Mouse (Mus musculus): ENCODE data around the gene Ubald1. TPM values are rescaled to one million over a fixed set of nuclear protein-coding genes. Genes with fewer than 3 reads are reported as not detected.

Gene Ubald1
- polyA plus RNA-seq, 1 experiment, result 21.5 TPM

DNA sequence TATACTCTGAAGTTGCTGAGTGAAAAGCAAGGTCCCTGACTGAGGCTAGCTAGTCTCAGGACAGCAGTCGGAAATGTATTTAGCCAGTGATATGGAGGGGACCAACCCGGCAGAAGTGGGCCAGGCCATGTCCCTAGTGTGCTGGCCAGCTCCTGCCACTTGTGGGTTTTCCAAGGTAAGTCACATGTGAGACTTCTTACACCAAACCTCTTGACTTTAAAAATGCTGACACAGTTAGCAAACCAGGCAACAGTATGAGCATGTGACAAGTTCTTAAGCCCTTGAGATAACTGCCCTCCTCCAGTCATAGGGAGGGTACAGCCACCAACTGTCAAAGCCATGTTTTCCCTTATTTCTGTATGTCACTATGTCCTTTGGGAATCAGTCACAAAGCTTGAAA is 8.2 kb downstream of the Ubald1 start:
- no peak for DNase-seq (ENCODE audit: low spot score)

- DNase-seq (ENCODE audit: low spot score), result no peak
Measured at GRCm38 (mm10) chr16:4870490-4870889, 9.6 kb downstream of the Ubald1 start.

DNA sequence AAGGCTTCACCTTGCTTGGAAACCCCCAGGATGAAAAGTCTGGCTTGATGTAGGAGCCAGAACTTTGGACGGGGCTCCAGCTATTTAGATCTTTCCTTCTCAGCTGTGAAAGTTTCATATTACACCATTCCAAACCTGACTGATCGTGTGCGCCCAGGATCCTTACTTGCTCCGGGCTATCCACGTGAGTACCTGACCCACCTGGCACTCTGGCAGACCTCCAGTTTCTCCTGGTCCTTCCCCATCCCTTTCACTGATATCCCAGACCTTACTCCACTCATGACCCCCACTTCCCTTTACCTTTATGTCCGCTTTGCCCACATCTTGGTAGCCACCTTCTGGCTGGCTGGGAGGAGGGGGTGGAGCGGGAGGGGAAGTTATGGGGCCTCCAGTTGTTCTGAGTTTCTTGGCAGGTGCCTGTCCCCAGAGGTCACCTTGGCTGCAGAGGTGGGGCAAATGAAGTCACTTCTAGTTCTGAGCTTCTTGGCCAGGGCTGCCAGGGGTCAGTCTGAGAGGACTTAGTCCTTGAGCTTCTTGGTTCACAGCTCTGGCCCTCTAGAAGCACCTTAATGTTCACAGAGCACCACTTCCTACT is 13.9 kb downstream of the Ubald1 start:
- no peak for DNase-seq (ENCODE audit: low spot score)

DNA sequence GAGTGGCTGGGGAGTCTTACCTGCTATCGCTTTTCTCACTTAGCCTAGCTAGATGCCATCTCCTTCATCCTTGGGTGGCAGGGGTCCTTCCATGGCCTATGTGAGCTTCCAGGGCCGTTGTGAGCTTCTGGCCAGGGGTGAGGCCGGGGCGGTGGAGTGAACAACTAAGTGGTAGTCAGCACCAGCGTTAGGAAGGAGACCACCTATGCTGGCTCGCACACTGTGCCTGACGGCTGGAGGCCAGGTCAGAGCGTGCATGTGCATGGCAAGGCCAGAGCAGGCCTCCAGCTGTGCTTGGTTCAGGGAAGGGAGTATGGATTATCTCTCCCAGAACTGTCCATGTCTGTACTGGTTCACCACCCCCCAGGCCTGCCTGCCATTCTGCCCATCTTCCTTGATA is 16.4 kb downstream of the Ubald1 start:
- no peak for DNase-seq (ENCODE audit: low spot score)

DNA sequence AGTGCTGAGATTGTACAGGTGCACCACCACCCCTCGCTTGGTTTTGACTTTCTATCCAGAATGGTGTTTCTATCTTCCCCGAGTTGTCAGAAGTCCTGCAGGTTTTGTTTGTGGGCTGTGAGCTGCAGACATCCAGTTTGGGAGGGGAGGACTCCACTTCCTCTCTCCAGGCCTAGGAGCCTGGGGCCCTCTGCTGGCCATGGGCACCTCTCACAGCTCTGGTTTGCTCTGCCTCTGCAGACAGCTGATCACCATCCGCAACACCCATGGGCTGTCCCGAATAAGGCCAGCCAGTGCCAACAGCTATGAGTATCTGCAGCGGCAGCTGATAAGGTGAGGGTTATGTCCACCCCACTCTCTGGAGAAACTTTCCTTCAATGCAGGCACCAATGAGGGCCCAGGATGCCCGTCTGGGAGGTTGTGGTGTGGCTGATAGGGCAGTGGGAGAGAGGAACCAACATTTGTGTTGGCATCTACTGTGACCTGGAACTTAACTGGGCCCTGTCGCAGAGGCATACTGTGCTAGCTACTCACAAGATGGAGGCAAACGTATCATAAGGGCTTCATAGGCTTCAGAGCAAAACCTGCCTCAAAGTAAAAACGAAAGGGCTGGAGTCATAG is 17.1 kb downstream of the Ubald1 start:
- DNase-seq (ENCODE audit: low spot score), result no peak

DNA sequence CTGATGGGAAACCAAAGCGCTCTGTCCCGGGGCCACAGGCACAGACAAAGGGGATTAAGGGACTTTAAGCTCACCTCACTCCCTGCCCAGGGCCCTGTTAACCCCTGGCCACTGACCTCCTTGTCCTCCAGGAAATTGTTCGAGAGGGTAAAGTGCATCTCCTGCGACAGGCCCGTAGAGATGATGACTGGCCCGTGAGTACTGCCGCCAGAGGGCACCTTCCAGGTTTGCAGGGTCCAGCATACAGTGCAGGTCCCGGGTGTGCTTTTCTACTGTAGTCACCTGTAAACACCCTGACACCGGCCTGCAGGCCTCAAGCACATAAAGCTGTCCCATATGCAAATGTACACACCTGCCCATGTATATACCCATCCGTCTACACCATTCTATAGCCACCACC is 18.7 kb downstream of the Ubald1 start:
- DNase-seq (ENCODE audit: low spot score), result no peak

GRCm38 (mm10) chr16:4855046-4855650 is 25.0 kb downstream of the Ubald1 start:
- no peak for DNase-seq (ENCODE audit: low spot score)

DNA sequence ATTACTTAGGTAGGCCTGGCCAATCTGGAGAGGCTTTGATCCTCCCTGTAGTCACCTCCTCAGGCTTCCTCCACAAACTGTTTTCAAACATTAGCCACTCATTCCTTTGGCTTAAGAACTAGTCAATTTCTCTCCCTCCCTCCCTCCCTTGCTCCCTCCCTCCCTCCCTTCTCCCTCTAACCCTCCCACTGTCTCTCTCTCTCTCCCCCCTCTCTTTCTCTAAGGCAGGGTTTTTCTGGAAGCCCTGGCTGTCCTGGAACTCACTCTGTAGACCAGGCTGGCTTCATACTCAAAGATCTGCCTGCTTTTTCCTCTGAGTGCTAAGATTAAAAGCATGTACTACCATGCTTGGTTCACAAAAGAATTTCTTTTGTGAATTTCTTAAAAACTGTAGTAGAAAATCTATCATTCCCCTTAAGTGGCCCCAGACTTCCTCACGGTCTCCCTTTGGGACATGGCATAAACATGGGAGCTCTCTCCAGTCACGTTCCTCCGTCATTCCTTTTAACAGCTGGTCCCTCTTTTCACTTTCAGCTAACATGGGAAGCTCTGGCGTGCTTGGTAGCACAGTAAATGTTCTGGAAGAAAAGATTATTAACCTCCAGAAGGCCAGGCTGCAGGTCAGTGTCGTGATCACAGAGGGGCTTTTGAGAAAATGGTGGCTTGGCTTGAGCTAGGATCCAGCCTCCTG is 29.0 kb downstream of the Ubald1 start:
- no peak for DNase-seq (ENCODE audit: low spot score)

DNA sequence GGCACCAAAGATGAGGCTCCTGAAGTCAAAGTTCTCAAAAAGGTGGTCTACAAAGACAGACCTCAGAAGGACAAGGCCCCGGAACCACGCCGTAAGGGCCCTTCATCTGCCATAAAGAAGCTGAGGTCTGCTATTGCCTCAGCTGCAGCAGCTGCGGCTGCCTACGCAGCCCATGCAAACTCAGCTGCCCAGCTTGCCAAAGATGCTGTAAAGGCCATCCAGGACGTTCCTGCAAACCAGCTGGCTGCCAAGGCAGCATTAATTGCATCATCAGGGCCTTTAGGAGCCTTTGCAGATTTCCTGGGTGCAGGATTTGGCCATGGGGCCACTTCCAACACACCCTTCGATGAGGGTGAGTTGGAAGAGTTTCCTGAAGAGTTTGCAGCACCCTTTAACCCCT is 29.8 kb downstream of the Ubald1 start:
- DNase-seq (ENCODE audit: low spot score), result no peak

DNA sequence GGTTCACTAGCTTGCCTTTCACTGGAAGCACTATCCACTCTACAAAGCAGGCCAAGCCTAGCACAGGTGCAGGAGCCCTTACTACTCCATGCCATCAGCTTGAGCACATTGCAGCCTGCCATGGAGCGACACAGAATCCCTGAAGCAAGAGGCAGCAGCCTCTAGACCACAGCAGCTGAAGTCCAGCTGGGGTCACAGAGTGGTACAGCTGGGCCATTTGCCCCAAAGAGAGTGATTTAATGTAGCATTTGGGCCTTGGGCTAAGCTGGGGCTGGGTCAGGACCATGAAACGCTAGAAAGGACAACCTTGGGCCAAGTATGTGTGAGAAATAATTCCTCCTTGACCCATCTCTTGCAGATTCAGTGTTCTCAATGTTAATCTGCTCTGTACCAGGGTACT is 32.0 kb downstream of the Ubald1 start:
- DNase-seq (ENCODE audit: low spot score), result no peak

GRCm38 (mm10) chr16:4847041-4847440 is 33.1 kb downstream of the Ubald1 start:
- no peak for DNase-seq (ENCODE audit: low spot score)

- DNase-seq (ENCODE audit: low spot score), result no peak
Measured at GRCm38 (mm10) chr16:4840231-4840630, 39.9 kb downstream of the Ubald1 start.

- no peak for DNase-seq (ENCODE audit: low spot score)
Measured at GRCm38 (mm10) chr16:4839552-4839951, 40.6 kb downstream of the Ubald1 start.

GRCm38 (mm10) chr16:4837631-4838030 is 42.5 kb downstream of the Ubald1 start:
- no peak for DNase-seq (ENCODE audit: low spot score)

DNA sequence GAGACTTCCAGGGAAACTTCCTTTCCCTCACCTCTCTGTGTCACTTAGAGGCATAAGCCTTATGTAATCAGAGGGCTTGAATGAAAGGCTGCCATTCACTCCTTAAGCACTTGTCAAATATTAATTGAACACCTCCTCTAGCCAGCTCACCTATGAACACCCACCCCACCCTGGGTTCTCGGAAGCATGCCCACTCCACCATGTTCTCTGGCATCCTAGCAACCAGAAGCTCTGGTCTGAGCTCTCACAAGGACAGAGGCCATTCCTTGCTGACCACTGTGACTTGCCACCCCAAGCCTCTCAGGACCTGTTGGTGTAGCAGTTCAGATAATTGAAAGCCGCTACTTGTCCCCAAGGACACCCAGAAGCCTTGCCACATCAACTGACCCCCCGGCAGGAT is 44.9 kb downstream of the Ubald1 start, which contains the start of gene 4930562C15Rik:
Gene 4930562C15Rik (plus strand): TSS at position 226 of the 400 bp plus-strand sequence.
- DNase-seq (ENCODE audit: low spot score), result no peak

GRCm38 (mm10) chr16:4833858-4834257 is 46.3 kb downstream of the Ubald1 start:
- no peak for DNase-seq (ENCODE audit: low spot score)

DNA sequence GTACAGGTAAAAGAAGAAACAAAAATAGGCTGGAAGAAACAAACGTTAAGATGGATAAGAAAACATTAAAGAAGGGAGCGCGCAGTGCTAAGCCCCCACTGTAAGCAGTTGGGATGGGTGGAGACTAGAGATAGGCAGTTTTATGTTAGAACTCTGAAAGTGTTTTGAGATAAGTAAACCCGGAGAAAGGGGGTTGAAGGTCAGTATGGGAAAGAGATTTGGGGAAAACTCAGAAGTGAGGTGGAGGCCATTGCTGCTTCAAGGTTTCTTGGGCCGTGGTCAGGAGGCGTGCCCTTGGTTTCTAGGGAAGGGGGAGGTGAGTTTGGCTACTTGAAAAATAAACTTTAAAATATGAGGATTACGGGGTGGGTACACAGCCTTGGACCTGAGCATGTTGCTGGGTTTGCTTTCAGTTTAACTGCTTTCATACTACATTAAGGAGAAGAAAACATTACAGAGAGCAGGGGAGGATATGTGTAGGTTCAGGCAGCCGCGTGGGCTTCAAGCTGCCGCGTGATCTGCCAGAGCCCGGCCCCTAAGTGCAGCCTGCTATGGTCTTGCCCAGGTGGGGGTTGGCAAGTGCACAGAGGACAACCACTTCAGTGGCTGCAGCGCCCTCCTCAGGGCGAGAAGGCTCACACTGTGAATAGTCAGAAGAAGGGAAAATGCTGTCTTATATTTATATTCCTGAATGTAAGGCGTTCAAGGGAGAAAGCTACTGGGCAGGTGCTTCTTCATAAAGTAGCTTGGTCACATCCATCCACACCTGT is 48.3 kb downstream of the Ubald1 start:
- DNase-seq (ENCODE audit: low spot score), result no peak

DNA sequence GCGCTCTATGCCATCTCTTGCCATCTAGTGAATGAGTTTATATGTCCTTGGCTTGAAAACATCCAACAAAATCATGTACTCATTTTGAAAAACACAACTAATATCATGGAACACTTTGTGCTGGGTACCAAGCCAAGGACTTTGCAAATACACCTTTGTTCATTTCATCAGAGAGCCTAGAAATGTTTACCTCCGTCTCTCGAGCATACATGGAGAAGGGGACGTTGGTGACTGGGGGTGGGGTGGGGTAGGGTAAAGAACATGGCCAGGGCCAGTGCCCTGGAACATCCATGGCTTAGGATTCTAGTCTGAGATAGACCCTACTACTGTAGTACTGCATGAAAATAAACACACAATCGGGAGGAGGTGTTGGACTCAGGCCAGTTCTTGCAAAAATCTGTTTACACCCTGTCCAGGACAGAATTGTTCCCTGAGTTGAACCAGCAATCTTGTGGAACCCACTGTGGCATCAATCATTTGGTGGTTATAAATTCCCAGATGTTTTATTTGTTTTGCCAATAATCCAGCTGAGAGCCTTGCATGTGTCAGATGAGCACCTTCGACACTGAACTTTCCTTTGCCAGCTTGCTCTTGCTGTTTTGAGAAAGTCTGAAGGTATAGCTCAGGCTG is 50.7 kb downstream of the Ubald1 start:
- DNase-seq (ENCODE audit: low spot score), result no peak

DNA sequence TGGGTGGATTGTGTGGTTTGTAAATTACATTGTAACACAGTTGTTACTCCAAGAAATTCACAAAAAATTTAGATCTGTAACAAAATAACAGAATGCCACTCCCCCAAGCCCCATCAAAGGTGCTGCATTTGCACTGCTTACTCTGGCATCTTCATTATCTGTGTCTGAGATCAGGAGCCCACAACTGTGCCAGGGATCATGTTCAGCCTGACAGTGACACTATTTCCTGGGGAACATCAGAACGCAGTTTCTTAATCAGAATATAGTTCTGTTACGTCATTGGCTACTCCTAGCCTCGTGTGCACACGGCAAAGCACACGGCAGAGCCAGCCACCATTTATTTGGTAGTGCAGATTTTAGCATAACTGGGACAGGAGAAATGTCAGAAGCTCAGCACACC is 52.5 kb downstream of the Ubald1 start:
- no peak for DNase-seq (ENCODE audit: low spot score)
